Mouse (Mus musculus): ENCODE measurements around the gene Hic1. TPM values are rescaled to one million over a fixed set of nuclear protein-coding genes. Genes with fewer than 3 reads are reported as not detected.
A peak's percentile ranks its signal among the peaks of the same experiment; 100 is the strongest.

Gene Hic1
- polyA plus RNA-seq, 1 experiment from 2014 or later: 0.92 TPM

GRCm38 (mm10) chr11:75166861-75167642, 2.3 kb downstream of the Hic1 start:
- no peak overlapping the region; the same call in 1 of the 2 replicates for H3K9ac ChIP-seq (replicated peaks; ENCODE audit: low read length)
- peaks cover 19% of the 10 kb centered on the region for H3K36me3 ChIP-seq (ENCODE audit: control insufficient read depth, insufficient read depth, low read length)
- peaks cover 85% of the 10 kb centered on the region for H3K27me3 ChIP-seq (ENCODE audit: control insufficient read depth, insufficient read depth, low read length)
- H3K9me3 ChIP-seq (ENCODE audit: control insufficient read depth, low read length): no peaks in the 10 kb centered on the region
- H3K4me2 ChIP-seq (ENCODE audit: low read length): peak overlapping the region; percentile 76
- DNase-seq (peak; percentile 55), ATAC-seq (ENCODE audit: low FRiP score, low TSS enrichment) (no peak)
- H3K4me3 ChIP-seq (replicated peaks; ENCODE audit: low read depth, low read length): peak overlapping the region; percentile 42
- no peak overlapping the region for H3K27ac ChIP-seq (replicated peaks; ENCODE audit: low read depth, low read length)
- WGBS: 1% methylated on average over 68 of the region's 68 CpGs
- peaks cover 23% of the 10 kb centered on the region for H3K4me1 ChIP-seq (ENCODE audit: control insufficient read depth, insufficient read depth, low read length)

GRCm38 (mm10) chr11:75166193-75166842, 3.0 kb downstream of the Hic1 start:
- ATAC-seq (ENCODE audit: low FRiP score, low TSS enrichment) (no peak), DNase-seq (no peak)
- Histone ChIP-seq H3K9me3 (ENCODE audit: control insufficient read depth, low read length) (no peaks in the 10 kb centered on the region), H3K27me3 (ENCODE audit: control insufficient read depth, insufficient read depth, low read length) (peaks cover 78% of the 10 kb centered on the region), H3K36me3 (ENCODE audit: control insufficient read depth, insufficient read depth, low read length) (peaks cover 25% of the 10 kb centered on the region), H3K4me2 (ENCODE audit: low read length) (peak overlapping the region; percentile 76), H3K4me1 (ENCODE audit: control insufficient read depth, insufficient read depth, low read length) (peaks cover 16% of the 10 kb centered on the region), H3K27ac (replicated peaks; ENCODE audit: low read depth, low read length) (no peak overlapping the region), H3K9ac (replicated peaks; ENCODE audit: low read length) (no peak overlapping the region), H3K4me3 (replicated peaks; ENCODE audit: low read depth, low read length) (peak overlapping the region; percentile 42)
- WGBS: 2% methylated on average over 55 of the region's 55 CpGs

- Histone ChIP-seq H3K36me3 (ENCODE audit: control insufficient read depth, insufficient read depth, low read length) (peaks cover 31% of the 10 kb centered on the region), H3K9ac (replicated peaks; ENCODE audit: low read length) (no peak overlapping the region)
Observed at GRCm38 (mm10) chr11:75165441-75166192, 3.7 kb downstream of the Hic1 start.

GRCm38 (mm10) chr11:75164750-75165149, 4.6 kb downstream of the Hic1 start:
- DNase-seq: no peak
- 18% methylated on average over 15 of the region's 15 CpGs for WGBS
- Histone ChIP-seq H3K4me1 (ENCODE audit: control insufficient read depth, insufficient read depth, low read length) (peaks cover 14% of the 10 kb centered on the region), H3K4me2 (ENCODE audit: low read length) (no peak overlapping the region), H3K9ac (replicated peaks; ENCODE audit: low read length) (no peak overlapping the region), H3K9me3 (ENCODE audit: control insufficient read depth, low read length) (no peaks in the 10 kb centered on the region), H3K27me3 (ENCODE audit: control insufficient read depth, insufficient read depth, low read length) (peaks cover 69% of the 10 kb centered on the region), H3K27ac (replicated peaks; ENCODE audit: low read depth, low read length) (no peak overlapping the region), H3K36me3 (ENCODE audit: control insufficient read depth, insufficient read depth, low read length) (peaks cover 40% of the 10 kb centered on the region), H3K4me3 (replicated peaks; ENCODE audit: low read depth, low read length) (no peak overlapping the region)
- ATAC-seq (ENCODE audit: low FRiP score, low TSS enrichment): no peak

More at GRCm38 (mm10) chr11:75165441-75166192, 3.7 kb downstream of the Hic1 start:
- ATAC-seq (ENCODE audit: low FRiP score, low TSS enrichment): no peak
- H3K4me3 ChIP-seq (replicated peaks; ENCODE audit: low read depth, low read length): peak overlapping the region; percentile 19
- no peak overlapping the region for H3K27ac ChIP-seq (replicated peaks; ENCODE audit: low read depth, low read length)
- H3K4me1 ChIP-seq (ENCODE audit: control insufficient read depth, insufficient read depth, low read length): peaks cover 16% of the 10 kb centered on the region
- DNase-seq: peak; percentile 62
- 3% methylated on average over 54 of the region's 54 CpGs for WGBS
- peaks cover 71% of the 10 kb centered on the region for H3K27me3 ChIP-seq (ENCODE audit: control insufficient read depth, insufficient read depth, low read length)
- H3K9me3 ChIP-seq (ENCODE audit: control insufficient read depth, low read length): no peaks in the 10 kb centered on the region
- peak overlapping the region; percentile 76 for H3K4me2 ChIP-seq (ENCODE audit: low read length)

- no peak overlapping the region for H3K4me3 ChIP-seq (replicated peaks; ENCODE audit: low read depth, low read length)
- no peaks in the 10 kb centered on the region for H3K9me3 ChIP-seq (ENCODE audit: control insufficient read depth, low read length)
- H3K27ac ChIP-seq (replicated peaks; ENCODE audit: low read depth, low read length): no peak overlapping the region
- peaks cover 47% of the 10 kb centered on the region for H3K36me3 ChIP-seq (ENCODE audit: control insufficient read depth, insufficient read depth, low read length)
- ATAC-seq (ENCODE audit: low FRiP score, low TSS enrichment) (no peak), DNase-seq (no peak)
- peaks cover 62% of the 10 kb centered on the region for H3K27me3 ChIP-seq (ENCODE audit: control insufficient read depth, insufficient read depth, low read length)
- WGBS: 82% methylated on average over 2 of the region's 2 CpGs
- no peak overlapping the region for H3K9ac ChIP-seq (replicated peaks; ENCODE audit: low read length)
- peaks cover 11% of the 10 kb centered on the region for H3K4me1 ChIP-seq (ENCODE audit: control insufficient read depth, insufficient read depth, low read length)
- H3K4me2 ChIP-seq (ENCODE audit: low read length): no peak overlapping the region
Observed at GRCm38 (mm10) chr11:75164051-75164450, 5.3 kb downstream of the Hic1 start.

GRCm38 (mm10) chr11:75163379-75163778, 5.9 kb downstream of the Hic1 start:
- no peak overlapping the region for H3K9ac ChIP-seq (replicated peaks; ENCODE audit: low read length)
- H3K36me3 ChIP-seq (ENCODE audit: control insufficient read depth, insufficient read depth, low read length): peaks cover 47% of the 10 kb centered on the region
- H3K4me2 ChIP-seq (ENCODE audit: low read length): no peak overlapping the region
- DNase-seq (no peak), ATAC-seq (ENCODE audit: low FRiP score, low TSS enrichment) (no peak)
- H3K4me1 ChIP-seq (ENCODE audit: control insufficient read depth, insufficient read depth, low read length): peaks cover 5% of the 10 kb centered on the region
- H3K27ac ChIP-seq (replicated peaks; ENCODE audit: low read depth, low read length): no peak overlapping the region
- peaks cover 56% of the 10 kb centered on the region for H3K27me3 ChIP-seq (ENCODE audit: control insufficient read depth, insufficient read depth, low read length)
- no peaks in the 10 kb centered on the region for H3K9me3 ChIP-seq (ENCODE audit: control insufficient read depth, low read length)
- 89% methylated on average over 6 of the region's 6 CpGs for WGBS
- no peak overlapping the region for H3K4me3 ChIP-seq (replicated peaks; ENCODE audit: low read depth, low read length)

- no peak for DNase-seq
- H3K4me1 ChIP-seq (ENCODE audit: control insufficient read depth, insufficient read depth, low read length): peaks cover 3% of the 10 kb centered on the region; the same call in 1 of the 2 replicates
- H3K27ac ChIP-seq (replicated peaks; ENCODE audit: low read depth, low read length): no peak overlapping the region
- no peak overlapping the region for H3K4me2 ChIP-seq (ENCODE audit: low read length)
- H3K4me3 ChIP-seq (replicated peaks; ENCODE audit: low read depth, low read length): no peak overlapping the region
- no peak for ATAC-seq (ENCODE audit: low FRiP score, low TSS enrichment)
- H3K9ac ChIP-seq (replicated peaks; ENCODE audit: low read length): no peak overlapping the region
- peaks cover 48% of the 10 kb centered on the region for H3K27me3 ChIP-seq (ENCODE audit: control insufficient read depth, insufficient read depth, low read length)
- no peaks in the 10 kb centered on the region for H3K9me3 ChIP-seq (ENCODE audit: control insufficient read depth, low read length)
- WGBS: 90% methylated on average over 12 of the region's 12 CpGs
- H3K36me3 ChIP-seq (ENCODE audit: control insufficient read depth, insufficient read depth, low read length): peaks cover 51% of the 10 kb centered on the region
Observed at GRCm38 (mm10) chr11:75162591-75163080, 6.7 kb downstream of the Hic1 start.

GRCm38 (mm10) chr11:75161417-75162008, 7.8 kb downstream of the Hic1 start:
- no peak overlapping the region for H3K4me2 ChIP-seq (ENCODE audit: low read length)
- H3K36me3 ChIP-seq (ENCODE audit: control insufficient read depth, insufficient read depth, low read length): peaks cover 51% of the 10 kb centered on the region
- 0 out of 2 replicates have a peak overlapping the region, but pooled peaks have one; percentile 16 for H3K9ac ChIP-seq (replicated peaks; ENCODE audit: low read length)
- ATAC-seq (ENCODE audit: low FRiP score, low TSS enrichment): no peak
- H3K9me3 ChIP-seq (ENCODE audit: control insufficient read depth, low read length): no peaks in the 10 kb centered on the region
- no peak for DNase-seq
- 85% methylated on average over 4 of the region's 4 CpGs for WGBS
- H3K4me1 ChIP-seq (ENCODE audit: control insufficient read depth, insufficient read depth, low read length): peaks cover 3% of the 10 kb centered on the region; the same call in 1 of the 2 replicates
- no peak overlapping the region for H3K27ac ChIP-seq (replicated peaks; ENCODE audit: low read depth, low read length)
- H3K27me3 ChIP-seq (ENCODE audit: control insufficient read depth, insufficient read depth, low read length): peaks cover 37% of the 10 kb centered on the region
- no peak overlapping the region for H3K4me3 ChIP-seq (replicated peaks; ENCODE audit: low read depth, low read length)
